Mouse (Mus musculus): ENCODE data around the gene Ermap. TPM values are rescaled to one million over a fixed set of nuclear protein-coding genes. Genes with fewer than 3 reads are reported as not detected.
A peak's percentile ranks its signal among the peaks of the same experiment; 100 is the strongest.

Ermap gene
- polyA plus RNA-seq, 1 experiment from 2014 or later, result 341 TPM

DNA sequence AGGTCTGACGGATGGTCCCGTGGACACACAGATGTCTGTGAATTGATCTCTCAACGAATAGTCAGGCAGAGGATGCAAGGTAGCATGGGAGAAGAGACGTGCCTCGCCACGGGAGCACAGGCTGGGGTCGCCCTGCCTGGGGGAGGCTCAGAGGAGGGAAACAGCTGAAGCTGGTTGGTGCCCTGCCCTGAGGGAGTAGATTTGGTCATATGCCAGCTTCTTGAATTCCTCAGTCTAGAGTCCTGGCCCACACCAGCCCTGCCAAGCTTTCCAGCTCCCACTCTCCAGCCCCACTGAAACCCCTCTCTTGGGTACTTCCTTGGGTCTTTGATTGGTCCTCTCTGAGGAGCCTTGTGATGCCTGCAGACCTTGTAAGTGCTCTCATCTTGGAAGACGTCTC is 26.9 kb upstream of the Ermap start:
- DNase-seq (no peak), ATAC-seq (ENCODE audit: low read depth) (no peak)
- Histone ChIP-seq H3K27ac (no peak overlapping the region), H3K4me3 (replicated peaks) (no peak overlapping the region), H3K9me3 (replicated peaks) (no peaks in the 10 kb centered on the region), H3K36me3 (no peaks in the 10 kb centered on the region), H3K27me3 (peaks cover 16% of the 10 kb centered on the region), H3K4me1 (replicated peaks) (0 out of 2 replicates have a peak, but pooled peaks cover 2% of the 10 kb centered on the region), H3K9ac (no peak overlapping the region), H3K4me2 (no peak overlapping the region)
- WGBS (ENCODE audit: insufficient replicate concordance), result 66% methylated on average over 8 of the region's 8 CpGs

DNA sequence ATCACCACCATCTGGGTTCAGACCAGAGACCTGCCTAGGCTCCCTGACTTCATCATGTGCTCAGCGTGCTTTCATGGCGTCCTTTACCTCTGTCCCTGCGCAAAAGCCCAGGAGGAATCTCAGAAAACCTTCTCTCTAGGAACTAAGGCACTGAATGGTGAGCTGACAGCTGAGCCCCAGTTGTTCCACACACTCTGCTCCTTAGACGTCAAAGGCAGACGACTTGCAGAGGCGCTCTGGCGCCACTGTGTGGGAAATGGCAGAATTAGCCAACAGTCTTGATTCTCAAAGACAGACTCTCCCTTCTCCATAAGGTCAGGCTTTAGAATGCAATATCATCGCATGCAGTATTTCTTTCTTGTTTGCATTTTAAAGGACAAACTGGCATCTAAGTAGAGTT is 14.9 kb upstream of the Ermap start:
- WGBS (ENCODE audit: insufficient replicate concordance), result 17% methylated on average over 8 of the region's 8 CpGs
- no peaks in the 10 kb centered on the region for H3K9me3 ChIP-seq (replicated peaks)
- H3K4me1 ChIP-seq (replicated peaks), result peaks cover 9% of the 10 kb centered on the region
- no peak overlapping the region for H3K4me3 ChIP-seq (replicated peaks)
- ATAC-seq (ENCODE audit: low read depth), result peak; percentile 73
- no peak overlapping the region for H3K27ac ChIP-seq
- H3K27me3 ChIP-seq, result peaks cover 4% of the 10 kb centered on the region; the same call in 1 of the 2 replicates
- DNase-seq, result peak; percentile 61
- H3K4me2 ChIP-seq, result no peak overlapping the region
- no peak overlapping the region for H3K9ac ChIP-seq
- peaks cover 17% of the 10 kb centered on the region for H3K36me3 ChIP-seq

DNA sequence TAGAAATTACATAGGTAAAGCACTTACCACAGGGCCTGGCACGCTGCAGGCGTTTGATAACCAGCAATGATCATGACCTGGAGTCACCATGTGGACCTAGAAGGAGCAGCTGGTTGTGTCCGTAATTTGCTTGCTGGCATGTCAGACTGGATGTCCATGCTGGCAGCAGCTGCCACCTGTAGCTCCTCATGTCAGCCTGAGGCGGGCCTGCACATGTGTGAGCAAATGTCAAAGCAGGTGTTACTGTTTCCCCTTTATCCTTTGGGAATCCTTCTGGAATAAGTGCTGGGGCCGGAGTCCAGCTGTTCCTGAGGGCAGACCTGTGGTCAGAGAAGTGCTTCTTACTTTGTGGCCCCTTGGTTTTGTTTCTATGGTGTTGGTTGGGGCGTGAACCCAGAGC is 8.3 kb upstream of the Ermap start:
- 67% methylated on average over 6 of the region's 6 CpGs for WGBS (ENCODE audit: insufficient replicate concordance)
- peak overlapping the region; percentile 99 for H3K9ac ChIP-seq
- peak overlapping the region; percentile 70 for H3K27ac ChIP-seq

DNA sequence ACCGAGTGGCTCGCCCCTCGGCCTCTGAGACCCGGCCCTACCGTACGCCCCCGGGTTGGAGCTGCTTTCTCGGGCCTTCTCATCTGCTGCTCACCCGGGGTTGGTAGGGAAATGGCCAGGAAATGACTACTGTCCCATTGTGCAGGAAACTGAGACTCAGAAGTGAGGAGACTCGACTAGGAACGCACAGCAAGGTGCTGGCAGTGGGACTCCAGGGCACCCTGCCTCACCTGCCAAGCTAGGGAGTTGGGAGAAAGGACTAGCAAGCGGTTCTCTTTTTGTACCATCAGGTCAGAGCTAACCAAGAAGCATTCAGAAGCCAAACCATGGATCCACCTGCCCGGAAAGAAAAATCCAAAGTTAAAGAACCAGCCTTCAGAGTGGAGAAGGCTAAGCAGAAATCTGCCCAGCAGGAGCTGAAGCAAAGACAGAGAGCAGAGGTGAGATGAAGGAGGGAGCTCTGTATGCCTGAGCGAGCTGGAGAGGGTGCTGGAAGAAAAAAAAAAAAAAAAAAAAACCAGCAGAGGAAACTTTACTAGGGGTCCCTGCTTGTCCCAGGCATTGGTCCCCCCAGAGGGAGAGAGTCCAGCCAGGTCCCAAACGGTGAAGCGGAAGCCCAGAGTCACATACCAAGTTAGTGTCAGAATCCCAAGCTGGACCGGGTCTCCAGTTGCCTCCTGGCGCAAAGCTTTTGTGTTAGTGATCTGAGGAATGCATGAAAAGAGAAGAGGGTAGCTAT is 5.9 kb upstream of the Ermap start:
- Histone ChIP-seq H3K9me3 (replicated peaks) (no peaks in the 10 kb centered on the region), H3K4me2 (peak overlapping the region; percentile 77), H3K4me1 (replicated peaks) (peaks cover 87% of the 10 kb centered on the region), H3K36me3 (peaks cover 15% of the 10 kb centered on the region), H3K4me3 (replicated peaks) (peak overlapping the region; percentile 98), H3K9ac (peak overlapping the region; percentile 99), H3K27ac (peak overlapping the region; percentile 99), H3K27me3 (no peaks in the 10 kb centered on the region)
- DNase-seq (no peak), ATAC-seq (ENCODE audit: low read depth) (peak; percentile 49)
- WGBS (ENCODE audit: insufficient replicate concordance), result 14% methylated on average over 18 of the region's 18 CpGs

More for the DNA sequence above, 8.3 kb upstream of the Ermap start:
- Histone ChIP-seq H3K27me3 (no peaks in the 10 kb centered on the region), H3K4me2 (peak overlapping the region; percentile 77), H3K36me3 (peaks cover 30% of the 10 kb centered on the region), H3K9me3 (replicated peaks) (no peaks in the 10 kb centered on the region), H3K4me3 (replicated peaks) (peak overlapping the region; percentile 16; the same call in 1 of the 2 replicates), H3K4me1 (replicated peaks) (peaks cover 64% of the 10 kb centered on the region)
- ATAC-seq (ENCODE audit: low read depth) (no peak), DNase-seq (no peak)

DNA sequence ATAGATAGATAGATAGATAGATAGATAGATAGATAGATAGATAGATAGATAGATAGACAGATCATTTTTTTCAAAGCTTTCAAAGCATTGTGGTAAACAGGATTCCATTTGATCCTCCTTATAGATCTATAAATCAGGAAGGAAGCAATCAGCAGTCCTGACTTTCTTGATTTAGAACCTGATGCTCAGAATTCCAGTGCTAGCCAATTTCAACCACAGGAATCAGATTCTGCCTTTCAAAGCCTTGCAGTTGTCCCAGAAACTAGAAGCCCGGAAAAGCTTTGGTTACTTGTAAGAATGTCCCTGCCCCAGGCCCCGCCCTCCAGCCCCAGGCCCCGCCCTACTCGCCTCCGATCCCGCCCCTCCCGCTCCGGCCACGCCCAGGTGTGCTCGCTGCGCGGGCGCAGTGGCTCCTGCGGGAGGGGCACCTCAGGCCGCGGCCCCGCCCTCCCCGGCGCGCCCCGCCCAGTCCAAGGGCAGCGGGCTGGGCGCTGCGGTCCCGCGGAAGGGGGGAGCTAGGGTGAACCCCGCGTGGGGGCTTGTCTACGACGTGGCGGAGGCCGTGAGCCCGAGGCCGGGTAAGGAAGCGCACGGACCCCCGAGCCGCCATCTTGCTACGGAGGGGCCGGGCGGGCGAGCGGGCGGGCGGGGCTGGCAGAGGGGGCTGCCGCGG is 5.2 kb upstream of the Ermap start, which contains the start of gene Svbp:
Gene Svbp, plus strand, starts transcription at position 398 of the 673 bp plus-strand sequence.
- DNase-seq (peak; percentile 80), ATAC-seq (ENCODE audit: low read depth) (peak; percentile 84)
- Histone ChIP-seq H3K9me3 (replicated peaks) (no peaks in the 10 kb centered on the region), H3K36me3 (peaks cover 13% of the 10 kb centered on the region), H3K27me3 (no peaks in the 10 kb centered on the region), H3K4me1 (replicated peaks) (peaks cover 88% of the 10 kb centered on the region), H3K27ac (peak within 1 kb of the TSS; percentile 99), H3K4me3 (replicated peaks) (peak within 1 kb of the TSS; percentile 98), H3K4me2 (peak within 1 kb of the TSS; percentile 77), H3K9ac (peak within 1 kb of the TSS; percentile 99)
- under 1% methylated on average over 47 of the region's 47 CpGs for WGBS (ENCODE audit: insufficient replicate concordance)

DNA sequence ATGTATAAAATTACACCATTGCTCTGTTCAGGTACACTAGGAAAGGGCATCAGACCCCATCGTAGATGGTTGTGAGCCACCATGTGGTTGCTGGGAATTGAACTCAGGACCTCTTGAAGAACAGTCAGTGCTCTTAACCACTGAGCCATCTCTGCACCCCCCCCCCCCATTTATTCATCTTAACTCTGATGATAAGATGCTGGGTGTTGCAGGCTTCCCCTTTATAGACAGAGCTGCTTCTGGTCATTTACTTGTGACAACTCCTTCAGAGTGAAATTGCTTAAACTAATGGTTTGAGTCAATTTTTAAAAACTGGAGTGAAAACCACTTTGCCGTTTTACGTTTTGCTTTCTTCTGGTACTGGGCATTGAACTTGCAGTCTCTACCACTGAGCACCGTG is 2.9 kb upstream of the Ermap start:
- ATAC-seq (ENCODE audit: low read depth) (no peak), DNase-seq (no peak)
- Histone ChIP-seq H3K36me3 (peaks cover 19% of the 10 kb centered on the region), H3K27ac (peak overlapping the region; percentile 99), H3K9me3 (replicated peaks) (no peaks in the 10 kb centered on the region), H3K4me3 (replicated peaks) (no peak overlapping the region), H3K4me2 (no peak overlapping the region), H3K27me3 (no peaks in the 10 kb centered on the region), H3K9ac (peak overlapping the region; percentile 19), H3K4me1 (replicated peaks) (peaks cover 70% of the 10 kb centered on the region)
- 85% methylated on average over 4 of the region's 4 CpGs for WGBS (ENCODE audit: insufficient replicate concordance)

DNA sequence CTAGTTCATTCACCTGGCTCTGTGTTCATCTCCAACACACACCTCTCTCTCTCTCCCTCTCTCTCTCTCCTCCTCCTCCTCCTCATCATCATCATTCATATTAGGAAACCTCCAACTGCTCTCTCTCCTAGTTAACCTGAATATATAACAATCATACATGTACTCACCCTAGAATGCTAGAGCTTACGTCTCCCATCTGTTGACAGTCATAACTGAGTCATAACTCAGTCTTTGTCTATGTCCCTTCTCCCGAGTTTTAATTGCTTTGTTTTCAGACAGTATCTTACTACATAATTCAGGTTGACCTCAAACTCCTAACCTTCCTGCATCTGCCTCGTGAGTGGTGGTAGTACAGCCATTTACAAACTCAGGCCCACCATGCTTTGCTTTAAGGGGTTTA is 1.5 kb upstream of the Ermap start:
- Histone ChIP-seq H3K4me1 (replicated peaks) (peaks cover 69% of the 10 kb centered on the region), H3K9me3 (replicated peaks) (no peaks in the 10 kb centered on the region), H3K27ac (peak overlapping the region; percentile 99), H3K4me3 (replicated peaks) (peak overlapping the region; percentile 77), H3K27me3 (no peaks in the 10 kb centered on the region), H3K4me2 (peak overlapping the region; percentile 78), H3K9ac (peak overlapping the region; percentile 91), H3K36me3 (peaks cover 26% of the 10 kb centered on the region)
- ATAC-seq (ENCODE audit: low read depth) (no peak), DNase-seq (no peak)
- WGBS (ENCODE audit: insufficient replicate concordance), result 46% methylated on average over 3 of the region's 3 CpGs

DNA sequence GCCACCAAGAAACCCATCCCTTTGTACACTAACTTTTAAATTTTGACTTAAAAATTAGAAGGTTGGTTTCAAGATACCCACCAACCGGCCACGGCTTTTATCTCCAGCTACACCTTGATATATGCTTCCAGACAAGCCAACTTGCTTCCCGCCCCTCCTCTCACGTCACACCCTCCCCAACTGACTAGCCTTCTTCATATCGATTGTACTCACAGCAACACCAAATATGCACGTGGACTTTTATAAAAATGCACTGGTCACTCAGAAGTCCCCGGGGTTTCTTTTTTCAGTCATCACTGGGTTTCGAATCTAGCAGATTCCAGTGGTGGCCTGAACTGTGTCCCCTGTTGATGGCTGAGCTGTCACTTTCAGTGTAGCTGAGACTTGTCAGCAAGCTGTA is 807 bp upstream of the Ermap start:
- DNase-seq, result peak; percentile 77
- Histone ChIP-seq H3K27me3 (no peaks in the 10 kb centered on the region), H3K27ac (peak overlapping the region; percentile 99), H3K9ac (peak overlapping the region; percentile 91), H3K4me2 (peak overlapping the region; percentile 78), H3K9me3 (replicated peaks) (no peaks in the 10 kb centered on the region), H3K4me1 (replicated peaks) (peaks cover 69% of the 10 kb centered on the region), H3K4me3 (replicated peaks) (peak overlapping the region; percentile 77), H3K36me3 (peaks cover 33% of the 10 kb centered on the region)
- peak; percentile 66 for ATAC-seq (ENCODE audit: low read depth)
- 21% methylated on average over 8 of the region's 8 CpGs for WGBS (ENCODE audit: insufficient replicate concordance)

DNA sequence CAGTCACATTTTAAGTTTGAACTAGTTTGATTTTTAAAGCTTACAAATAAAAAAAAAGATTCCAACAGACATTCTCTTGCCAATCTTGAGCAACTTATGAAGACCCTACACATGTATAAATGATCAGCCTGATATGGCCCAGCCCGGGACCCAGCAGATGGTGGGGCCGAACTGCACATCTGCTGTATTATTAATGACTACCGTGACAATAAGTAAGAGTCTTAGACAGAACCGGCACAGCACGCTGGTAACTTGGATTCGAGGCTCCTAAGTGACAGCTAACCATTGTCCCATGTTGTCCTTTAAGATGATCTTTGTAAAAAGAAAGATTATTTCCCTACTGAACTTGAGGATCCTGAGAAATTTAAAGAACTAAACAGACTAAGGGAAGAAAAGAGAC is 419 bp downstream of the Ermap start:
- peaks cover 45% of the 10 kb centered on the region for H3K36me3 ChIP-seq
- H3K4me1 ChIP-seq (replicated peaks), result peaks cover 73% of the 10 kb centered on the region
- ATAC-seq (ENCODE audit: low read depth) (no peak), DNase-seq (no peak)
- no peaks in the 10 kb centered on the region for H3K27me3 ChIP-seq
- peak overlapping the region; percentile 78 for H3K4me2 ChIP-seq
- peak overlapping the region; percentile 99 for H3K27ac ChIP-seq
- H3K9me3 ChIP-seq (replicated peaks), result no peaks in the 10 kb centered on the region
- H3K4me3 ChIP-seq (replicated peaks), result peak overlapping the region; percentile 77
- WGBS (ENCODE audit: insufficient replicate concordance), result 14% methylated on average over 6 of the region's 6 CpGs
- peak overlapping the region; percentile 91 for H3K9ac ChIP-seq

DNA sequence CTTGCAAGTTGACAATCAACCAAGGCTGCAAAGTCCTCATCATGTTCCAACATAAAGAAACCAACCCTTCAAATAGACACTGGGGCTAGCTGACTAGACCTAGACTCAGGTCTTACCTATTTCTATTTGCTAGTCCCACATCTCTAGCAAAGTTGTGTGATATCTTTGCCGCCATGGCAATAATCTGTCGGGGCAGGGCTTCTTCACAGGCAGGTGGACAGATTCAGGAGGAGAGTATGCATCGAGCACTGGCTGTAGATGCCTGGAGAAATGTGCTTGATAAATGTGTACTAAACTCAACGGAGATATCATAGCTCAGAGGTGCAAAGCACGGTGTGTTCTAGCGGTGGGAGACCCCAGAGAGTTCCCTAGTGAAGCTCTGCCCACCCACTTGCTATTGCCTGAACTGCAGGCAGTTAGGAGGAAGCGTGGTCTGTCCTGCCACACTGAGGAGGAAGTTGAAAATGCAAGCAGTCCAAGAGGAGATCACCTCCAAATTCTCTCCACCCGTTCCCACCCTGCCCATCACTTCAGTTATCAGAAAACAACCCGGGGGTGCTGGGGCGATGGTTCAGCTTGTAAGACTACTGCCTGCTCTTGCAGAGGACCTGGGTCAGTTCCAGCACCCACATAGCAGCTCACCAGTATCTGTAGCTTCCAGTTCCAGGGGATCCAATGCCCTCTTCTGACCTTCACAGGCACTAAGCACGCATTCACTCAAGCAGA is 1.6 kb downstream of the Ermap start:
- peak; percentile 63 for ATAC-seq (ENCODE audit: low read depth)
- Histone ChIP-seq H3K9ac (peak overlapping the region; percentile 91), H3K36me3 (peaks cover 57% of the 10 kb centered on the region), H3K27me3 (no peaks in the 10 kb centered on the region), H3K4me1 (replicated peaks) (peaks cover 71% of the 10 kb centered on the region), H3K9me3 (replicated peaks) (no peaks in the 10 kb centered on the region), H3K4me2 (peak overlapping the region; percentile 88), H3K27ac (peak overlapping the region; percentile 96), H3K4me3 (replicated peaks) (peak overlapping the region; percentile 77)
- DNase-seq, result peak; percentile 72
- 10% methylated on average over 11 of the region's 11 CpGs for WGBS (ENCODE audit: insufficient replicate concordance)

DNA sequence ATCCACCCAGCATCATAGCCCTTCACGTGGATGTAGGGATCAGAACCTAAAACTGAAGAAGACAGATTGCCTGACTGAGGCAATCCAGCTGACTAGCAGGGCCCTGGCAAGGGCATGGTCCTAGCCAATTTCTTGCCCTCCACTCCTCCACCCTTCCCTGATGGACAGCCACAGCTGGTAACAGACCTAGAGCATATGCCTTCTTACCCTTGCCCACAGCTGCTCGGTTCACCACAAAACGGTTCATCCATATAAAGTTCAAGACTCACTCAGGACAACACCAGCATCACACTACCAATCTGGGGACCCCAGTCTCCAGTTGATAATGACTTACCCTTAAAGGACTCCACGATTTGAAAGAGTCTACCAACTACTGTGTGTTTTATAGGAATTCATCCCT is 4.0 kb downstream of the Ermap start:
- peak overlapping the region; percentile 47 for H3K27ac ChIP-seq
- peak overlapping the region; percentile 77 for H3K4me3 ChIP-seq (replicated peaks)
- H3K9me3 ChIP-seq (replicated peaks), result no peaks in the 10 kb centered on the region
- H3K27me3 ChIP-seq, result no peaks in the 10 kb centered on the region
- DNase-seq, result no peak
- peaks cover 81% of the 10 kb centered on the region for H3K36me3 ChIP-seq
- peaks cover 69% of the 10 kb centered on the region for H3K4me1 ChIP-seq (replicated peaks)
- H3K4me2 ChIP-seq, result peak overlapping the region; percentile 88
- no peak for ATAC-seq (ENCODE audit: low read depth)
- peak overlapping the region; percentile 53 for H3K9ac ChIP-seq
- WGBS (ENCODE audit: insufficient replicate concordance), result 74% methylated on average over 4 of the region's 4 CpGs

Data from liver, embryonic 13.5 days (tissue).